Mouse (Mus musculus) cerebellum, adult 2 months (tissue): ENCODE measurements around the gene Cfap54. TPM values are rescaled to one million over a fixed set of nuclear protein-coding genes. Genes with fewer than 3 reads are reported as not detected.

Source experiments
- DNase-seq, 2 experiments: peaks; one replicate each; pipeline ENCODE4 v3.0.0; 2021
- H3K27ac ChIP-seq: fragments of 200-500 bp; 2 replicates; pipeline ENCODE4 v1.5.1; 2012; ENCODE audit warnings: low read length, control low read depth, inconsistent platforms; ENCODE audit not compliant: insufficient read depth
- H3K27me3 ChIP-seq: fragments of 200-500 bp; 2 replicates; pipeline ENCODE4 v1.6.1; 2012; ENCODE audit warnings: inconsistent platforms, mild to moderate bottlenecking, low read length, moderate library complexity; ENCODE audit not compliant: control insufficient read depth, insufficient read depth
- H3K4me1 ChIP-seq: fragments of 200-500 bp; 2 replicates; pipeline ENCODE4 v1.6.1; 2011; ENCODE audit warnings: low read length; ENCODE audit not compliant: control insufficient read depth, insufficient read depth
- H3K4me3 ChIP-seq: fragments of 200-500 bp; replicated peaks from 2 replicates; pipeline ENCODE3; 2011; ENCODE audit warnings: mild to moderate bottlenecking, low read depth, low read length, control low read depth; ENCODE audit not compliant: insufficient read depth
- CTCF ChIP-seq: fragments of 200-500 bp; IDR thresholded peaks from 2 replicates; pipeline ENCODE4 v1.5.1; 2011; ENCODE audit warnings: low read depth, mild to moderate bottlenecking, control low read depth, low read length, moderate library complexity, borderline replicate concordance; ENCODE audit not compliant: insufficient read depth
- POLR2A ChIP-seq: fragments of 200-500 bp; IDR thresholded peaks from 2 replicates; pipeline ENCODE4 v1.6.1; 2011; ENCODE audit warnings: low read length, control low read depth, borderline replicate concordance; ENCODE audit not compliant: insufficient read depth
- WGBS: fragments of 180-500 bp; shearing (Covaris S2); methylation state at CpG from one replicate; pipeline ENCODE4 v1.1.7; 2018; 5-methylcytosine and 5-hydroxymethylcytosine counted together
- polyA plus RNA-seq: library from polyadenylated mRNA; depleted of rRNA; stranded (reverse); fragments of >200 nt; gene quantifications from 2 replicates; pipeline ENCODE4 v1.2.3, GENCODE M21; 2012; rRNA removed

Cfap54 gene
- polyA plus RNA-seq, 1 experiment = 0.95 TPM

DNA sequence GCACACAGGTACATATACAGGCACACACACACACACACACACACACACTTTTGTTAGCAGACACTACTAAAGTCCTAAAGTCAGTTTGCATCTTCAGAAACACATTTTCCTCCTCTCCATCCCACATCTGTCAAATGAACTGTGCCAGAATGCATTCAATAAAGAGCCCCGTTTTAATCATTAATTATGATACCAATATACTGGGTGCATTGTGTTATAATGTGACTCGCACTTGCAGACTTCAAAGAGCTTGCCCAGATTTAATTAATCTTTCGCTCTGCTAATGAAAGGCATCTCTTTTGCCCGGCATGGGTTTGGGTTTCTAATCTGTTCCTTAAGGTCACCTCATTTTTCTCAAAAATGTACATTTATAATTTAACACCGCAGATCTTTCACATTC lies 327.1 kb downstream of the Cfap54 start:
- H3K4me3 ChIP-seq = no peak overlapping the region
- no peak for DNase-seq
- H3K4me1 ChIP-seq = no peaks in the 10 kb centered on the region
- H3K27me3 ChIP-seq = no peaks in the 10 kb centered on the region
- no peak overlapping the region for H3K27ac ChIP-seq
- TF ChIP-seq CTCF (no peak), POLR2A (no peak)
- 80% methylated on average over 5 of the region's 5 CpGs for WGBS

DNA sequence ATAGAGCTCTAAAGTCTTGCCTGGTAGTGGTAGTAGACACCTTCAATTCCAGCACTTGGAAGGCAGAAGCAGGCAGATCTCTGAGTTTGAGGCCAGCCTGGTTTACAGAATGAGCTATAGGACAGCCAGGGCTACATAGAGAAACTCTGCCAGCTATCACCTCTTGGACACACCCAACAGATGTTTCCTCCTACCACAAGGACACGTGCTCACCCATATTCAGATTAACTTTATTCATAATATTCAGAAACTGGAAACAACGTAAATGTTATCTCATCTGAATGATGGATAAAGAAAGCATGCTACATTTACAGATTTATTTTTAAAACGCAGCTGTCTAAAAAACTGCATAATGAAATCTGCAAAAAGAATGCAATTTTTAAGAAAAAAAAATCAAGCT lies 351.1 kb downstream of the Cfap54 start:
- TF ChIP-seq CTCF = no peak
- no peak for TF ChIP-seq POLR2A
- no peaks in the 10 kb centered on the region for H3K27me3 ChIP-seq
- no peak overlapping the region for H3K27ac ChIP-seq
- H3K4me3 ChIP-seq = no peak overlapping the region
- WGBS = 89% methylated on average over 3 of the region's 3 CpGs
- DNase-seq = no peak
- no peaks in the 10 kb centered on the region for H3K4me1 ChIP-seq

DNA sequence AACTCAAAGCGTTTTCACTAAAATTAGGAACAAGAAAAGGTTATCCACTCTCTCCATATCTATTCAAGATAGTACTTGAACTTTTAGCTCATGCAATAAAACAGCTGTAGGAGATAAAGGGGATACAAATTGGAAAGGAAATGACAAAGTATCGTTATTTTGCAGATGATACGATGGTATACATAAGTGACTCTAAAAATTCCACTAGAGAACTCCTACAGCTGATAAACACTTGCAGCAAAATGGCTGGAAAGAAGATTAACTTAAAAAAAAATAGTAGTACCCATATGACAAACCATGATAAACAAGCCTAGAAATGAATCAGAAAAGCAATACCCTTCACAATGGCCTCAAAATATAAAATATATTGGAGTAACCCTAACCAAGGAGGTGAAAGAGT lies 352.7 kb downstream of the Cfap54 start:
- H3K27me3 ChIP-seq = no peaks in the 10 kb centered on the region
- H3K27ac ChIP-seq = no peak overlapping the region
- WGBS = 91% methylated on average over 3 of the region's 3 CpGs
- DNase-seq = no peak
- no peak overlapping the region for H3K4me3 ChIP-seq
- no peak for TF ChIP-seq CTCF
- TF ChIP-seq POLR2A = no peak
- no peaks in the 10 kb centered on the region for H3K4me1 ChIP-seq

Other genes starting within 250 kb of the Cfap54 start
- 63.1 and 79.1 TPM in 2 replicates for gene Cdk17, start 79.3 kb upstream of the Cfap54 start, polyA plus RNA-seq
- 5.7 and 5.9 TPM in 2 replicates for gene Elk3, start 229.5 kb upstream of the Cfap54 start, polyA plus RNA-seq